Mouse (Mus musculus) brain, embryonic 14.5 days (tissue): ENCODE results near the gene Cpeb1. TPM values are rescaled to one million over a fixed set of nuclear protein-coding genes. Genes with fewer than 3 reads are reported as not detected.

Experiments used
- DNase-seq: peaks from one replicate; pipeline ENCODE4 v3.0.0-alpha.2; 2011; ENCODE audit warnings: low read depth
- CTCF ChIP-seq: fragments of 200-500 bp; IDR thresholded peaks from 2 replicates; pipeline ENCODE4 v1.5.1; 2012; ENCODE audit warnings: inconsistent platforms, mild to moderate bottlenecking, moderate library complexity, borderline replicate concordance; ENCODE audit not compliant: insufficient read depth, insufficient read length; ENCODE audit errors: extremely low read depth
- POLR2A ChIP-seq: fragments of 200-500 bp; IDR thresholded peaks from 2 replicates; pipeline ENCODE4 v1.6.1; 2012; ENCODE audit warnings: mild to moderate bottlenecking, inconsistent platforms, borderline replicate concordance; ENCODE audit not compliant: poor library complexity, insufficient read depth, insufficient read length, severe bottlenecking; ENCODE audit errors: extremely low read depth
- polyA plus RNA-seq: library from polyadenylated mRNA; depleted of rRNA; stranded (reverse); fragments of >200 nt; gene quantifications from 2 replicates; pipeline ENCODE4 v1.2.3, GENCODE M21; 2012

Cpeb1 gene
- polyA plus RNA-seq, 1 experiment: 6.5 TPM

GRCm38 (mm10) chr7:81356360-81356759 is 98.9 kb downstream of the Cpeb1 start:
- no peak for DNase-seq
- TF ChIP-seq CTCF (no peak), POLR2A (no peak)

- TF ChIP-seq POLR2A: no peak
- no peak for DNase-seq
These were observed 99.5 kb downstream of the Cpeb1 start for GRCm38 (mm10) chr7:81355746-81356145.

GRCm38 (mm10) chr7:81351826-81352225 is 103.4 kb downstream of the Cpeb1 start:
- DNase-seq: no peak
- TF ChIP-seq CTCF (no peak), POLR2A (no peak)

GRCm38 (mm10) chr7:81348206-81348605 is 107.1 kb downstream of the Cpeb1 start:
- no peak for TF ChIP-seq POLR2A
- no peak for TF ChIP-seq CTCF
- no peak for DNase-seq

- DNase-seq: no peak
- no peak for TF ChIP-seq POLR2A
- TF ChIP-seq CTCF: no peak
These were observed 109.7 kb downstream of the Cpeb1 start for GRCm38 (mm10) chr7:81345447-81346170.

- DNase-seq: peak; percentile 98
- TF ChIP-seq CTCF (peak; percentile 89), POLR2A (peak; percentile 67; the same call in 1 of the 2 replicates)
These were observed 110.5 kb downstream of the Cpeb1 start, which contains the start of gene Rps17 for GRCm38 (mm10) chr7:81344544-81345446. TSS of gene Rps17 (minus strand) at chr7:81345254.

GRCm38 (mm10) chr7:81343831-81344230 is 111.4 kb downstream of the Cpeb1 start:
- TF ChIP-seq POLR2A: no peak
- no peak for TF ChIP-seq CTCF
- DNase-seq: no peak

- no peak for DNase-seq
- TF ChIP-seq POLR2A (no peak), CTCF (no peak)
These were observed 111.9 kb downstream of the Cpeb1 start for GRCm38 (mm10) chr7:81343316-81343715.

- DNase-seq: no peak
- no peak for TF ChIP-seq CTCF
- TF ChIP-seq POLR2A: no peak
These were observed 112.7 kb downstream of the Cpeb1 start for GRCm38 (mm10) chr7:81342356-81343094.

GRCm38 (mm10) chr7:81341563-81341962 is 113.7 kb downstream of the Cpeb1 start:
- peak; percentile 43; the same call in 1 of the 2 replicates for TF ChIP-seq CTCF
- no peak for TF ChIP-seq POLR2A

GRCm38 (mm10) chr7:81339783-81340182 is 115.5 kb downstream of the Cpeb1 start:
- DNase-seq: peak; percentile 78
- peak; percentile 75 for TF ChIP-seq CTCF
- no peak for TF ChIP-seq POLR2A

More at GRCm38 (mm10) chr7:81341563-81341962, 113.7 kb downstream of the Cpeb1 start:
- peak; percentile 44 for DNase-seq
